Mouse (Mus musculus) cerebellum, adult 8-10 months (tissue): ENCODE results near the gene Mdm4.
"Not testable (repeated sequence)": the region's sequence is repeated elsewhere in the genome, so short reads cannot be mapped to it uniquely, and the experiment has no call there.

Experiments
- DNase-seq: peaks from one replicate; pipeline ENCODE4 v3.0.0; 2022

Mdm4 gene

GRCm38 (mm10) chr1:133051829-133052228, 21.5 kb upstream of the Mdm4 start:
- no peak for DNase-seq

GRCm38 (mm10) chr1:133050001-133050431, 19.7 kb upstream of the Mdm4 start:
- no peak for DNase-seq

GRCm38 (mm10) chr1:133048690-133049089, 18.3 kb upstream of the Mdm4 start:
- DNase-seq = no peak

GRCm38 (mm10) chr1:133047575-133047974, 17.2 kb upstream of the Mdm4 start:
- DNase-seq = no peak

- peak; percentile 31 for DNase-seq
Measured at GRCm38 (mm10) chr1:133046441-133046931, 16.1 kb upstream of the Mdm4 start.

- peak; percentile 76 for DNase-seq
Measured at GRCm38 (mm10) chr1:133045861-133046440, 15.6 kb upstream of the Mdm4 start.

- no peak for DNase-seq
Measured at GRCm38 (mm10) chr1:133045011-133045860, 14.9 kb upstream of the Mdm4 start, which contains the start of gene Pik3c2b. Gene Pik3c2b (plus strand): TSS chr1:133045667.

- DNase-seq = peak; percentile 59
Measured at GRCm38 (mm10) chr1:133039505-133039949, 9.2 kb upstream of the Mdm4 start.

GRCm38 (mm10) chr1:133034682-133035081, 4.3 kb upstream of the Mdm4 start:
- DNase-seq = not testable (repeated sequence)

GRCm38 (mm10) chr1:133034091-133034460, 3.7 kb upstream of the Mdm4 start:
- peak; percentile 65 for DNase-seq

GRCm38 (mm10) chr1:133033316-133034090, 3.1 kb upstream of the Mdm4 start:
- DNase-seq = peak; percentile 76

GRCm38 (mm10) chr1:133032981-133033315, 2.6 kb upstream of the Mdm4 start:
- DNase-seq = no peak

GRCm38 (mm10) chr1:133029744-133030143, 617 bp downstream of the Mdm4 start:
- DNase-seq = no peak

GRCm38 (mm10) chr1:133027980-133028379, 2.4 kb downstream of the Mdm4 start:
- DNase-seq = no peak

GRCm38 (mm10) chr1:133027126-133027525, 3.2 kb downstream of the Mdm4 start:
- DNase-seq = no peak

GRCm38 (mm10) chr1:133025796-133026190, 4.6 kb downstream of the Mdm4 start:
- not testable (repeated sequence) for DNase-seq

GRCm38 (mm10) chr1:133025051-133025795, 5.1 kb downstream of the Mdm4 start:
- peak; percentile 83 for DNase-seq

- no peak for DNase-seq
Measured at GRCm38 (mm10) chr1:133024426-133024825, 5.9 kb downstream of the Mdm4 start.

GRCm38 (mm10) chr1:133023723-133024122, 6.6 kb downstream of the Mdm4 start:
- DNase-seq = not testable (repeated sequence)

GRCm38 (mm10) chr1:133021971-133022370, 8.4 kb downstream of the Mdm4 start:
- DNase-seq = not testable (repeated sequence)

- no peak for DNase-seq
Measured at GRCm38 (mm10) chr1:133021391-133021790, 9.0 kb downstream of the Mdm4 start.

GRCm38 (mm10) chr1:133020137-133020894, 10.0 kb downstream of the Mdm4 start:
- DNase-seq = no peak
